Mouse (Mus musculus): ENCODE results near the gene Cntnap5b.

- TF ChIP-seq GATA1 (IDR thresholded peaks at IDR 0.05; ENCODE audit: borderline replicate concordance, low read length) (no peak), FLI1 (IDR thresholded peaks at IDR 0.05; ENCODE audit: low read length) (no peak)
Measured at GRCm38 (mm10) chr1:100180050-100180449, 407.5 kb downstream of the Cntnap5b start.
